Mouse (Mus musculus): Measurements from ENCODE around the gene Cplane1. TPM values are rescaled to one million over a fixed set of nuclear protein-coding genes. Genes with fewer than 3 reads are reported as not detected.
"Not testable (repeated sequence)": the region's sequence is repeated elsewhere in the genome, so short reads cannot be mapped to it uniquely, and the experiment has no call there.

Cplane1 gene
- total and polyA plus RNA-seq, 3 experiments = 0.94 to 16.5 (median 10.9) TPM

DNA sequence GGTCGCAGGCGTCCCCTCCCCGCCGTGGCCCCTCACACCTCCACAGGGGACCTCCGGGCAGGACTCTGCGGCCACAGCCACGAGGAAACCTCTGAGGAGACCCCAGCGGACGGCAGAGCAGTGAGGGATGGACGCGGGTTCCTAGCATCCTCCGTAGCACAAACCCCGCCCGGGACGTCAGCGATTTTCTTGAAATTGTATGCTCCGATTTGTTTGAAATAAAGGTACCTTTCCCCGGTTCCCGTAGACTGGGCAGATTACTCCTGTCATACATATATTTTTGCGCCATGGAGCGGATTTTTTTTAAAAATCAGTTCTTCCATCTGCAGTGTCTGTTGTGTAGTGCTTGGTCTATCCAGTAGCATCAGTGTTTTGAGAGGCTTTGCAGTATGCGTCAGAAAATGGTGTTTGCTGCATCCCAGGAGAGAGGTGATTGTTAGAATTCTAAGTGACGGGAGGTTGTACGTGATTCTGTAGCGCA, 400 bp downstream of the Cplane1 start:
- TF ChIP-seq CTCF (IDR thresholded peaks at IDR 0.05; ENCODE audit: low read depth, low read length) (no peak), GATA1 (IDR thresholded peaks at IDR 0.05; ENCODE audit: borderline replicate concordance, low read length) (no peak), GATA2 (IDR thresholded peaks at IDR 0.05; ENCODE audit: borderline replicate concordance, low read depth, low read length) (no peak), POLR2AphosphoS5 (IDR thresholded peaks at IDR 0.05; ENCODE audit: insufficient replicate concordance, low read depth, low read length) (no peak)
- Histone ChIP-seq H3K27me3 (ENCODE audit: insufficient read depth, low read length) (no peaks in the 10 kb centered on the region), H3K36me3 (replicated peaks) (peaks cover 12% of the 10 kb centered on the region), H3K9me3 (replicated peaks) (no peaks in the 10 kb centered on the region), H3K4me3 (ENCODE audit: low read depth, low read length) (peak overlapping the region; percentile 83), H3K4me1 (ENCODE audit: insufficient read depth, low read depth, low read length) (peaks cover 12% of the 10 kb centered on the region)
- ATAC-seq (ENCODE audit: extremely low read depth, insufficient number of reproducible peaks, low FRiP score, poor library complexity, severe bottlenecking) = no peak; the same call in 1 of the 2 replicates
- DNase-seq (ENCODE audit: low spot score) = peak; percentile 9

DNA sequence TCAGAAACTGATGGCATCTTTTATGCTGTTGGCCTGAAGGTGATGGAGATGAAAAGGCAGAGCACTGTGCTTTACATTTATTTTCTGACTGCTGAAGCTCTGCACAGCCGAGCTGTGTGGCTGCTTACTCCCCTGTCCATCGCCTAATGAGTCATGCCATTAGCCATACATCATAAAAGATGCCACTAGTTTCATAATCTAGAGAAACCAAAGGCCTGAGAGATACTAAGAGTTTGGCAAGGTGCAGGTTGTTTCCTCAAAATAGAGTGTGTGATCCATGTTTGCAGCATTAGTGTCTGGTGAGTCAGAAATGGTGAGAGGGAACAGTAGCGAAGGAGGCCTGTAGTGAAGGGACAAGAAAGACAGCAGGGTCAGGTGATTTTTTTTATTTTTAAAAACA, 20.7 kb downstream of the Cplane1 start:
- Histone ChIP-seq H3K4me3 (ENCODE audit: low read depth, low read length) (no peak overlapping the region), H3K4me1 (ENCODE audit: insufficient read depth, low read depth, low read length) (no peaks in the 10 kb centered on the region), H3K27me3 (ENCODE audit: insufficient read depth, low read length) (no peaks in the 10 kb centered on the region), H3K36me3 (replicated peaks) (peaks cover 14% of the 10 kb centered on the region), H3K9me3 (replicated peaks) (no peaks in the 10 kb centered on the region)
- ATAC-seq (ENCODE audit: extremely low read depth, insufficient number of reproducible peaks, low FRiP score, poor library complexity, severe bottlenecking) = no peak
- no peak for DNase-seq (ENCODE audit: low spot score)
- TF ChIP-seq POLR2AphosphoS5 (IDR thresholded peaks at IDR 0.05; ENCODE audit: insufficient replicate concordance, low read depth, low read length) (no peak), GATA2 (IDR thresholded peaks at IDR 0.05; ENCODE audit: borderline replicate concordance, low read depth, low read length) (no peak), TAL1 (conservative IDR thresholded peaks at IDR 0.05; ENCODE audit: low read depth, low read length) (no peak), CTCF (IDR thresholded peaks at IDR 0.05; ENCODE audit: low read depth, low read length) (no peak), GATA1 (IDR thresholded peaks at IDR 0.05; ENCODE audit: borderline replicate concordance, low read length) (no peak)

DNA sequence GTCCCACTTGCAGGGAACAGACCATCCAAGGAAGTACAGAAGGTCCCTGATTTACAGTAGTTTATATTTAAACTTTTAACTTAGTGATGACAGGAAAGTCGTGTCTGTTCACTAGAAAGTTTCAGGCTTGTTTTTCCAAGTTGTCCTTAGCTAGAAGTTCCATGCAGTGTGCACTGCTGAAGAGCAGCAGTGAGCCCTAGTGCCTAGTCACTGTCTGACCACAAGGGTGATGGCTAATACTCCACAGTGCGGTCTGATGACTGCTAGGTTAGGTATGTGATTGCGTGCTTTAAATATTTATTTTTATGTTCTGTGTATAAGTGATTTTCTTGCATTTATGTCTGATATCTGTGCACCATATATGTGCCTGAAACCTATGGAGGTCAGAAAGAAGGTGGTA, 21.5 kb downstream of the Cplane1 start:
- DNase-seq (ENCODE audit: low spot score) (no peak), ATAC-seq (ENCODE audit: extremely low read depth, insufficient number of reproducible peaks, low FRiP score, poor library complexity, severe bottlenecking) (no peak)
- TF ChIP-seq GATA2 (IDR thresholded peaks at IDR 0.05; ENCODE audit: borderline replicate concordance, low read depth, low read length) = no peak
- TF ChIP-seq CTCF (IDR thresholded peaks at IDR 0.05; ENCODE audit: low read depth, low read length) = no peak
- TF ChIP-seq TAL1 (conservative IDR thresholded peaks at IDR 0.05; ENCODE audit: low read depth, low read length) = no peak
- TF ChIP-seq GATA1 (IDR thresholded peaks at IDR 0.05; ENCODE audit: borderline replicate concordance, low read length) = no peak
- TF ChIP-seq POLR2AphosphoS5 (IDR thresholded peaks at IDR 0.05; ENCODE audit: insufficient replicate concordance, low read depth, low read length) = no peak
- no peak overlapping the region for H3K4me3 ChIP-seq (ENCODE audit: low read depth, low read length)
- no peaks in the 10 kb centered on the region for H3K4me1 ChIP-seq (ENCODE audit: insufficient read depth, low read depth, low read length)
- no peaks in the 10 kb centered on the region for H3K9me3 ChIP-seq (replicated peaks)
- H3K36me3 ChIP-seq (replicated peaks) = peaks cover 14% of the 10 kb centered on the region
- no peaks in the 10 kb centered on the region for H3K27me3 ChIP-seq (ENCODE audit: insufficient read depth, low read length)

DNA sequence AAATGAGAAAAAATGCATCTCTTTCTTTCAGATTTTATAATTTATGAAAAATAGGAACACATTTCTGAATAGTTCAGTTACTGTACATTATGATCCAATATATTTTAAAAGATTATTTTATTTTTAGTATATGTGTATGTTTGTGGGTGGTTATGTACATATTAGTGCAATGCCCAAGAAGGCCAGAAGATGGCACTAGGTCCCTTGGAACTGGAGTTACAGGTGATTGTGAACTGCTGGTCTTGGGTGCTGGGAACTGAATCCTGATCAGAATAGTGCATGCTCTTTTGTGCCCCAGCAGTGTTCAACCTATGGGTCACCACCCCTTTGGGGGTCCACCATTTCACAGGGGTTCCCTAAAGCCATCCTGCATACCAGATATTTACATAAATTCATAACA, 31.4 kb downstream of the Cplane1 start:
- ATAC-seq (ENCODE audit: extremely low read depth, insufficient number of reproducible peaks, low FRiP score, poor library complexity, severe bottlenecking) (no peak), DNase-seq (ENCODE audit: low spot score) (no peak)
- Histone ChIP-seq H3K36me3 (replicated peaks) (peaks cover 34% of the 10 kb centered on the region), H3K4me3 (ENCODE audit: low read depth, low read length) (no peak overlapping the region), H3K27me3 (ENCODE audit: insufficient read depth, low read length) (no peaks in the 10 kb centered on the region), H3K9me3 (replicated peaks) (no peaks in the 10 kb centered on the region; the same call in 1 of the 2 replicates), H3K4me1 (ENCODE audit: insufficient read depth, low read depth, low read length) (no peaks in the 10 kb centered on the region)
- TF ChIP-seq TAL1 (conservative IDR thresholded peaks at IDR 0.05; ENCODE audit: low read depth, low read length) = no peak
- no peak for TF ChIP-seq POLR2AphosphoS5 (IDR thresholded peaks at IDR 0.05; ENCODE audit: insufficient replicate concordance, low read depth, low read length)
- no peak for TF ChIP-seq GATA2 (IDR thresholded peaks at IDR 0.05; ENCODE audit: borderline replicate concordance, low read depth, low read length)
- no peak for TF ChIP-seq CTCF (IDR thresholded peaks at IDR 0.05; ENCODE audit: low read depth, low read length)
- TF ChIP-seq GATA1 (IDR thresholded peaks at IDR 0.05; ENCODE audit: borderline replicate concordance, low read length) = no peak

DNA sequence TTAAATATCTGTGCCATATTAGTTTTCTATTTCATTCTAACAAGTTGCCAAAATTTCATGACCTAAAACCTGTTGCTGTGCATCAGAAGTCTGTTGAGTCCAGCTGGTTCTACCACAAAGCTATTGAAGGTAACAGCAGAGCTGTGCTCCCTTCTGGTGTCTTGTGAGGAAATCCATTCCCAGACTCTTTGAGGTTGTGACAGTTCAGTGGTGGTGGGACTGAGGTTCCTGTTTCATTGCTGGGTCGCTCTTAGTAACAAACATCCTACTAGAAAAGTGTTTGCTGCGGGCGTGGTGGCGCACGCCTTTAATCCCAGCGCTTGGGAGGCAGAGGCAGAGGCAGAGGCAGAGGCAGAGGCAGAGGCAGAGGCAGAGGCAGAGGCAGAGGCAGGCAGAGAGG, 39.5 kb downstream of the Cplane1 start:
- TF ChIP-seq TAL1 (conservative IDR thresholded peaks at IDR 0.05; ENCODE audit: low read depth, low read length) (no peak), CTCF (IDR thresholded peaks at IDR 0.05; ENCODE audit: low read depth, low read length) (no peak), GATA1 (IDR thresholded peaks at IDR 0.05; ENCODE audit: borderline replicate concordance, low read length) (no peak), GATA2 (IDR thresholded peaks at IDR 0.05; ENCODE audit: borderline replicate concordance, low read depth, low read length) (no peak), POLR2AphosphoS5 (IDR thresholded peaks at IDR 0.05; ENCODE audit: insufficient replicate concordance, low read depth, low read length) (no peak)
- no peak overlapping the region for H3K4me3 ChIP-seq (ENCODE audit: low read depth, low read length)

DNA sequence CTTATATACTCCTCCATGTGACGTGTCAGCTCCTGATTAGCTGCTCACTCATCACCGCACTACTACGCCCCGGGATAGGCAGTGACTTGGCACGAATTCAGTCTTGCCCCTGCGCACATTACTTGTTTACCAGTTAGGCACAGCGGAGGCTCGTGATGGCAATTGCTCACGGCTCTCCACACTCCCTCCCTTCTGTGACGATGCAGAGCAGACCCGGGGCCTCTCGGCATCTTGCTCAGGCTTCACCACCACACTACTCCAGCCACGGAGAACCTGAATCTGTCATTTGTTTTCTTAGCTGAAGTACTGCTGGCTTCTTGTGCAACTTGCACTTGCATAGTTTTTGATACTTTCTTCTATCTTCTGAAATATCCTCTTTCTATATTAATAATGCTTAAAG, 45.9 kb downstream of the Cplane1 start:
- Histone ChIP-seq H3K9me3 (replicated peaks) (no peaks in the 10 kb centered on the region), H3K4me1 (ENCODE audit: insufficient read depth, low read depth, low read length) (no peaks in the 10 kb centered on the region), H3K4me3 (ENCODE audit: low read depth, low read length) (no peak overlapping the region), H3K36me3 (replicated peaks) (peaks cover 16% of the 10 kb centered on the region), H3K27me3 (ENCODE audit: insufficient read depth, low read length) (no peaks in the 10 kb centered on the region)
- TF ChIP-seq TAL1 (conservative IDR thresholded peaks at IDR 0.05; ENCODE audit: low read depth, low read length) (no peak), POLR2AphosphoS5 (IDR thresholded peaks at IDR 0.05; ENCODE audit: insufficient replicate concordance, low read depth, low read length) (no peak), GATA2 (IDR thresholded peaks at IDR 0.05; ENCODE audit: borderline replicate concordance, low read depth, low read length) (no peak), GATA1 (IDR thresholded peaks at IDR 0.05; ENCODE audit: borderline replicate concordance, low read length) (no peak), CTCF (IDR thresholded peaks at IDR 0.05; ENCODE audit: low read depth, low read length) (no peak)
- ATAC-seq (ENCODE audit: extremely low read depth, insufficient number of reproducible peaks, low FRiP score, poor library complexity, severe bottlenecking) = no peak
- no peak for DNase-seq (ENCODE audit: low spot score)

More for the DNA sequence above, 39.5 kb downstream of the Cplane1 start:
- H3K27me3 ChIP-seq (ENCODE audit: insufficient read depth, low read length) = no peaks in the 10 kb centered on the region
- ATAC-seq (ENCODE audit: extremely low read depth, insufficient number of reproducible peaks, low FRiP score, poor library complexity, severe bottlenecking) (no peak), DNase-seq (ENCODE audit: low spot score) (no peak)
- no peaks in the 10 kb centered on the region for H3K4me1 ChIP-seq (ENCODE audit: insufficient read depth, low read depth, low read length)
- H3K36me3 ChIP-seq (replicated peaks) = peaks cover 10% of the 10 kb centered on the region
- no peaks in the 10 kb centered on the region for H3K9me3 ChIP-seq (replicated peaks)

DNA sequence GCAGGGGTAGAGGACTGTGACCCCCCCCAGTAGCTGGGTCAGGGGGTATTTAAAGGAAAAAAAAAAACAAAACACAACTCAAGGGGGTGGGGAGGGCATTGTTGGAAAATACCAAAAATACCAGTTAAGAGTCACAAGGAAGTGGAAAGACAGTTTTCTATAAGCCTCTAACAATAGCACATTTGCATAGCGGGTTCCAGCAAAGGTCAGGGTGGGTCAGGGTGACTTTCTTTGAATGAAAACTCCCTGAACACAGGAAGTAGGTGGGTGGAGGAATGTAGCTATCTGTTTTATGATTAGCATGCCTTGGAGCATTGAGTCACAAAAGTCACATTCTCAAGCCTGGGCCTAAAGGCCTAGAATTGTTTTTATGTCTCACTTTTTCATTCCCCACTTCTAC, 65.3 kb downstream of the Cplane1 start:
- ATAC-seq (ENCODE audit: extremely low read depth, insufficient number of reproducible peaks, low FRiP score, poor library complexity, severe bottlenecking); H3K4me3 ChIP-seq (ENCODE audit: low read depth, low read length); H3K4me1 ChIP-seq (ENCODE audit: insufficient read depth, low read depth, low read length); DNase-seq (ENCODE audit: low spot score); H3K27me3 ChIP-seq (ENCODE audit: insufficient read depth, low read length); H3K9me3 ChIP-seq (replicated peaks): not testable (repeated sequence)
- H3K36me3 ChIP-seq (replicated peaks) = peaks cover 19% of the 10 kb centered on the region
